Mouse (Mus musculus) midbrain, embryonic 12.5 days (tissue): Measurements from ENCODE around the gene Tppp2. TPM values are rescaled to one million over a fixed set of nuclear protein-coding genes. Genes with fewer than 3 reads are reported as not detected.

ENCODE experiments used
- polyA plus RNA-seq: library from polyadenylated mRNA; unstranded; fragments of >200 nt; fragmentation: Nextera tagmentation; extraction: Ambion mirVana; gene quantifications from 2 replicates; pipeline ENCODE4 v1.2.1, GENCODE M21; 2016

Gene Tppp2
- polyA plus RNA-seq, 1 experiment from 2014 or later = not detected

Other genes with a start within 250 kb of the Tppp2 start
- not detected in 2 replicates for gene Gm17079, start 223.0 kb upstream of the Tppp2 start, polyA plus RNA-seq
- not detected in 2 replicates for gene Gm5800, start 201.2 kb upstream of the Tppp2 start, polyA plus RNA-seq
- gene Ang4, start 144.8 kb upstream of the Tppp2 start, polyA plus RNA-seq = not detected in 2 replicates
- gene AY358078, start 118.4 kb upstream of the Tppp2 start, polyA plus RNA-seq = not detected in 2 replicates
- not detected in 2 replicates for gene Ear6, start 64.7 kb upstream of the Tppp2 start, polyA plus RNA-seq
- gene Mettl17, start 33.6 kb upstream of the Tppp2 start, polyA plus RNA-seq = 61.9 and 68.0 TPM in 2 replicates
- 1.2 and 1.6 TPM in 2 replicates for gene Slc39a2, start 25.5 kb upstream of the Tppp2 start, polyA plus RNA-seq
- gene Ndrg2, start 4.3 kb upstream of the Tppp2 start, polyA plus RNA-seq = 21.6 and 24.0 TPM in 2 replicates
- gene Rnase13, start 4.3 kb downstream of the Tppp2 start, polyA plus RNA-seq = not detected in 2 replicates
- 116 and 122 TPM in 2 replicates for gene Arhgef40, start 66.3 kb downstream of the Tppp2 start, polyA plus RNA-seq
- 1.0 and 2.1 TPM in 2 replicates for gene Tmem253, start 97.2 kb downstream of the Tppp2 start, polyA plus RNA-seq
- gene Zfp219, start 102.3 kb downstream of the Tppp2 start, polyA plus RNA-seq = 111 and 112 TPM in 2 replicates
- not detected in 2 replicates for gene Olfr221, start 124.0 kb downstream of the Tppp2 start, polyA plus RNA-seq
- gene Hnrnpc, start 185.6 kb downstream of the Tppp2 start, polyA plus RNA-seq = 770 and 818 TPM in 2 replicates
- gene Rpgrip1, start 192.3 kb downstream of the Tppp2 start, polyA plus RNA-seq = 62.6 and 69.2 TPM in 2 replicates